Mouse (Mus musculus) liver, adult 2 months (tissue): Measurements from ENCODE around the gene Cdc25a.

Experiments
- CTCF ChIP-seq: fragments of 200-500 bp; IDR thresholded peaks from 2 replicates; pipeline ENCODE4 v1.5.1; 2011; ENCODE audit warnings: low read depth, low read length, control low read depth
- POLR2A ChIP-seq: fragments of 200-500 bp; IDR thresholded peaks from 2 replicates; pipeline ENCODE4 v1.6.1; 2011; ENCODE audit warnings: low read length, control low read depth; ENCODE audit not compliant: insufficient read depth; ENCODE audit errors: extremely low read depth

GRCm38 (mm10) chr9:109896253-109897150, 21.1 kb downstream of the Cdc25a start:
- TF ChIP-seq CTCF, result no peak
- TF ChIP-seq POLR2A, result no peak
